Mouse (Mus musculus): Measurements from ENCODE around the gene Tmeff1. TPM values are rescaled to one million over a fixed set of nuclear protein-coding genes. Genes with fewer than 3 reads are reported as not detected.

The Tmeff1 gene
- total and polyA plus RNA-seq, 3 experiments = 4.9 to 11.7 (median 11.1) TPM

GRCm38 (mm10) chr4:48577831-48578230, 7.1 kb upstream of the Tmeff1 start:
- intact Hi-C loops (cut with DNase I) = no loop called here
- H3K9ac ChIP-seq (ENCODE audit: low read depth, low read length) = no peak overlapping the region
- no peak for DNase-seq
- no peak for TF ChIP-seq POLR2A (IDR thresholded peaks at IDR 0.05; ENCODE audit: insufficient read depth, low read depth, low read length)
- no peak for TF ChIP-seq CTCF (IDR thresholded peaks at IDR 0.05)
- H3K27ac ChIP-seq = peak overlapping the region; percentile 47
- no peaks in the 10 kb centered on the region for H3K79me2 ChIP-seq (replicated peaks; ENCODE audit: control insufficient read depth, insufficient read depth, low read length)
- H3K4me1 ChIP-seq (ENCODE audit: control insufficient read depth, insufficient read depth, low read length) = peaks cover 2% of the 10 kb centered on the region
- 90% methylated on average over 1 of the region's 1 CpGs for WGBS
- H3K36me3 ChIP-seq (ENCODE audit: control insufficient read depth, insufficient read depth, low read length) = no peaks in the 10 kb centered on the region
- no peak overlapping the region for H3K4me3 ChIP-seq
- H3K27me3 ChIP-seq (ENCODE audit: control insufficient read depth, insufficient read depth, low read length) = no peaks in the 10 kb centered on the region

GRCm38 (mm10) chr4:48578399-48578798, 6.6 kb upstream of the Tmeff1 start:
- no peaks in the 10 kb centered on the region for H3K79me2 ChIP-seq (replicated peaks; ENCODE audit: control insufficient read depth, insufficient read depth, low read length)
- H3K27me3 ChIP-seq (ENCODE audit: control insufficient read depth, insufficient read depth, low read length) = no peaks in the 10 kb centered on the region
- TF ChIP-seq CTCF (IDR thresholded peaks at IDR 0.05) (no peak), EP300 (IDR thresholded peaks at IDR 0.05; ENCODE audit: insufficient read depth, low read depth, low read length) (0 out of 2 replicates have a peak, but pooled peaks have one; percentile 29)
- WGBS = 27% methylated on average over 4 of the region's 4 CpGs
- H3K27ac ChIP-seq = peak overlapping the region; percentile 47
- peak in 1 of 2 experiments; percentile 45 for DNase-seq
- H3K4me1 ChIP-seq (ENCODE audit: control insufficient read depth, insufficient read depth, low read length) = peaks cover 2% of the 10 kb centered on the region
- no peak overlapping the region for H3K4me3 ChIP-seq
- H3K36me3 ChIP-seq (ENCODE audit: control insufficient read depth, insufficient read depth, low read length) = no peaks in the 10 kb centered on the region
- intact Hi-C loops (cut with DNase I) = no loop called here
- no peak overlapping the region; the same call in 1 of the 2 replicates for H3K9ac ChIP-seq (ENCODE audit: low read depth, low read length)

- no peak overlapping the region for H3K27ac ChIP-seq
Observed at GRCm38 (mm10) chr4:48579475-48580110, 5.4 kb upstream of the Tmeff1 start.

GRCm38 (mm10) chr4:48581201-48581600, 3.8 kb upstream of the Tmeff1 start:
- 37% methylated on average over 2 of the region's 2 CpGs for WGBS
- H3K27ac ChIP-seq = no peak overlapping the region
- no peak overlapping the region for H3K4me3 ChIP-seq
- no peak for TF ChIP-seq POLR2A (IDR thresholded peaks at IDR 0.05; ENCODE audit: insufficient read depth, low read depth, low read length)
- TF ChIP-seq CTCF (IDR thresholded peaks at IDR 0.05) = no peak
- TF ChIP-seq EP300 (IDR thresholded peaks at IDR 0.05; ENCODE audit: insufficient read depth, low read depth, low read length) = no peak
- no peaks in the 10 kb centered on the region for H3K36me3 ChIP-seq (ENCODE audit: control insufficient read depth, insufficient read depth, low read length)
- H3K79me2 ChIP-seq (replicated peaks; ENCODE audit: control insufficient read depth, insufficient read depth, low read length) = no peaks in the 10 kb centered on the region
- no peak overlapping the region for H3K9ac ChIP-seq (ENCODE audit: low read depth, low read length)
- intact Hi-C loops (cut with DNase I) = no loop called here
- H3K27me3 ChIP-seq (ENCODE audit: control insufficient read depth, insufficient read depth, low read length) = no peaks in the 10 kb centered on the region; the same call in 1 of the 2 replicates
- peaks cover 2% of the 10 kb centered on the region for H3K4me1 ChIP-seq (ENCODE audit: control insufficient read depth, insufficient read depth, low read length)
- no peak for DNase-seq

More at GRCm38 (mm10) chr4:48579475-48580110, 5.4 kb upstream of the Tmeff1 start:
- Histone ChIP-seq H3K4me3 (no peak overlapping the region), H3K9ac (ENCODE audit: low read depth, low read length) (no peak overlapping the region), H3K36me3 (ENCODE audit: control insufficient read depth, insufficient read depth, low read length) (no peaks in the 10 kb centered on the region), H3K4me1 (ENCODE audit: control insufficient read depth, insufficient read depth, low read length) (peaks cover 2% of the 10 kb centered on the region), H3K79me2 (replicated peaks; ENCODE audit: control insufficient read depth, insufficient read depth, low read length) (no peaks in the 10 kb centered on the region), H3K27me3 (ENCODE audit: control insufficient read depth, insufficient read depth, low read length) (no peaks in the 10 kb centered on the region)
- intact Hi-C loops (cut with DNase I) = no loop called here
- TF ChIP-seq CTCF (IDR thresholded peaks at IDR 0.05) (no peak), POLR2A (IDR thresholded peaks at IDR 0.05; ENCODE audit: insufficient read depth, low read depth, low read length) (no peak), EP300 (IDR thresholded peaks at IDR 0.05; ENCODE audit: insufficient read depth, low read depth, low read length) (no peak)
- no peak for DNase-seq
- 73% methylated on average over 6 of the region's 6 CpGs for WGBS

- H3K27ac ChIP-seq = no peak overlapping the region
- H3K79me2 ChIP-seq (replicated peaks; ENCODE audit: control insufficient read depth, insufficient read depth, low read length) = no peaks in the 10 kb centered on the region
- H3K27me3 ChIP-seq (ENCODE audit: control insufficient read depth, insufficient read depth, low read length) = no peaks in the 10 kb centered on the region; the same call in 1 of the 2 replicates
- peaks cover 2% of the 10 kb centered on the region for H3K4me1 ChIP-seq (ENCODE audit: control insufficient read depth, insufficient read depth, low read length)
- no peak overlapping the region for H3K9ac ChIP-seq (ENCODE audit: low read depth, low read length)
- intact Hi-C loops (cut with DNase I) = no loop called here
- no peak for DNase-seq
- H3K4me3 ChIP-seq = no peak overlapping the region
- no peak for TF ChIP-seq POLR2A (IDR thresholded peaks at IDR 0.05; ENCODE audit: insufficient read depth, low read depth, low read length)
- no peak for TF ChIP-seq CTCF (IDR thresholded peaks at IDR 0.05)
- no peak for TF ChIP-seq EP300 (IDR thresholded peaks at IDR 0.05; ENCODE audit: insufficient read depth, low read depth, low read length)
- H3K36me3 ChIP-seq (ENCODE audit: control insufficient read depth, insufficient read depth, low read length) = no peaks in the 10 kb centered on the region
- WGBS = 84% methylated on average over 2 of the region's 3 CpGs
Observed at GRCm38 (mm10) chr4:48581993-48582392, 3.0 kb upstream of the Tmeff1 start.

GRCm38 (mm10) chr4:48582941-48583340, 2.0 kb upstream of the Tmeff1 start:
- Histone ChIP-seq H3K4me1 (ENCODE audit: control insufficient read depth, insufficient read depth, low read length) (no peaks in the 10 kb centered on the region; the same call in 1 of the 2 replicates), H3K36me3 (ENCODE audit: control insufficient read depth, insufficient read depth, low read length) (no peaks in the 10 kb centered on the region), H3K79me2 (replicated peaks; ENCODE audit: control insufficient read depth, insufficient read depth, low read length) (no peaks in the 10 kb centered on the region), H3K27me3 (ENCODE audit: control insufficient read depth, insufficient read depth, low read length) (no peaks in the 10 kb centered on the region; the same call in 1 of the 2 replicates), H3K27ac (no peak overlapping the region), H3K4me3 (no peak overlapping the region), H3K9ac (ENCODE audit: low read depth, low read length) (no peak overlapping the region)
- no peak for TF ChIP-seq POLR2A (IDR thresholded peaks at IDR 0.05; ENCODE audit: insufficient read depth, low read depth, low read length)
- no peak for TF ChIP-seq EP300 (IDR thresholded peaks at IDR 0.05; ENCODE audit: insufficient read depth, low read depth, low read length)
- TF ChIP-seq CTCF (IDR thresholded peaks at IDR 0.05) = no peak
- 83% methylated on average over 2 of the region's 2 CpGs for WGBS
- no peak for DNase-seq
- intact Hi-C loops (cut with DNase I) = no loop called here

All from heart, adult 2 months (tissue).